In genomic region chr4:26422084-26422483, GRCm38 (mm10) we compare ENCODE assay signal across 25 mouse cellular contexts.
DNase-seq lines count a peak whose midpoint lies in the region; ATAC-seq and TF ChIP-seq lines count a peak whose summit lies in the region.
"Had no signal": no experiment of that assay in that cellular context is flagged by ENCODE, and none has a peak within 500 bp of the region (broad histone marks: within the 10 kb centered on the region; RNA-seq: fewer than 3 reads in every experiment).

No protein-coding gene starts in this region.

- no peaks in the 10 kb centered on the region for H3K36me3 ChIP-seq in kidney, embryonic 15.5 days
- no peaks in the 10 kb centered on the region for H3K36me3 ChIP-seq in liver, postnatal 0 days (replicated peaks; ENCODE audit: insufficient read depth, low read length)
- H3K36me3 ChIP-seq: forebrain, embryonic 10.5 days; heart, embryonic 13.5 days had no signal

- H3K27ac ChIP-seq in kidney, embryonic 15.5 days, result no peak overlapping the region
- no peak overlapping the region for H3K27ac ChIP-seq in liver, postnatal 0 days (ENCODE audit: low read depth)
- H3K27ac ChIP-seq: forebrain, embryonic 10.5 days; forebrain, embryonic 13.5 days; heart, embryonic 13.5 days; hindbrain, embryonic 14.5 days; hindbrain, postnatal 0 days had no signal

- no peaks in the 10 kb centered on the region for H3K9me3 ChIP-seq in kidney, embryonic 15.5 days (replicated peaks)
- H3K9me3 ChIP-seq in liver, postnatal 0 days (ENCODE audit: low read length), result no peaks in the 10 kb centered on the region
- H3K9me3 ChIP-seq: forebrain, embryonic 13.5 days had no signal

- no peaks in the 10 kb centered on the region for H3K27me3 ChIP-seq in kidney, embryonic 15.5 days
- no peaks in the 10 kb centered on the region for H3K27me3 ChIP-seq in liver, postnatal 0 days (ENCODE audit: insufficient read depth, low read length)
- H3K27me3 ChIP-seq: forebrain, embryonic 13.5 days; heart, embryonic 13.5 days had no signal

- no peak for TF ChIP-seq EP300 in liver, postnatal 0 days (IDR thresholded peaks at IDR 0.05; ENCODE audit: low read depth)

- no peak overlapping the region for H3K9ac ChIP-seq in kidney, embryonic 15.5 days
- no peak overlapping the region for H3K9ac ChIP-seq in liver, postnatal 0 days (replicated peaks)
- H3K9ac ChIP-seq: forebrain, embryonic 13.5 days; heart, embryonic 13.5 days; hindbrain, embryonic 14.5 days had no signal

- 0 out of 2 replicates have a peak, but pooled peaks have one; percentile 40 for ATAC-seq in kidney, embryonic 15.5 days (replicated peaks; ENCODE audit: low FRiP score)
- no peak for ATAC-seq in liver, postnatal 0 days
- ATAC-seq: activated CD4-positive, CD25-positive, alpha-beta regulatory T cell, adult 4 months; CD4-positive, CD25-positive, alpha-beta regulatory T cell, adult 4 months; forebrain, embryonic 13.5 days; forebrain, embryonic 16.5 days; hindbrain, postnatal 0 days; inflammation-experienced regulatory T-cells, adult 6 months had no signal

- no peak for TF ChIP-seq CTCF in liver, postnatal 0 days (IDR thresholded peaks at IDR 0.05; ENCODE audit: low read depth)

- DNase-seq in kidney, postnatal 25 days, result no peak
- DNase-seq in R1 (ENCODE audit: low read depth, low spot score), result peak; percentile 3
- DNase-seq in forelimb bud, embryonic 11.5 days (ENCODE audit: low read depth, low spot score), result peak; percentile 27
- DNase-seq in mesoderm, embryonic 11.5 days (ENCODE audit: low read depth, low spot score), result peak; percentile 5
- no peak for DNase-seq in liver, postnatal 0 days
- DNase-seq: adrenal gland, adult 8-10 months; adrenal gland, postnatal 25 days; cerebellum, adult 11-12 months; cerebellum, adult 8-10 months; cerebellum, postnatal 10 days; cerebellum, postnatal 36 days; gastrocnemius, postnatal 25 days; heart, adult 18-20 months; heart, postnatal 14 days; heart, postnatal 4 days had no signal

- H3K4me2 ChIP-seq in kidney, embryonic 15.5 days, result no peak overlapping the region
- H3K4me2 ChIP-seq in liver, postnatal 0 days (ENCODE audit: low read depth, low read length), result no peak overlapping the region
- H3K4me2 ChIP-seq: forebrain, embryonic 13.5 days; heart, embryonic 13.5 days; hindbrain, embryonic 14.5 days had no signal

- no peak overlapping the region for H3K4me3 ChIP-seq in kidney, embryonic 15.5 days (replicated peaks)
- no peak overlapping the region for H3K4me3 ChIP-seq in liver, postnatal 0 days (ENCODE audit: low read depth, low read length)
- H3K4me3 ChIP-seq: forebrain, embryonic 10.5 days; forebrain, embryonic 13.5 days; heart, embryonic 13.5 days had no signal

- no peaks in the 10 kb centered on the region for H3K4me1 ChIP-seq in kidney, embryonic 15.5 days
- no peaks in the 10 kb centered on the region for H3K4me1 ChIP-seq in liver, postnatal 0 days (ENCODE audit: insufficient read depth)
- H3K4me1 ChIP-seq: forebrain, embryonic 10.5 days; forebrain, embryonic 13.5 days; heart, embryonic 13.5 days had no signal

Comparison
In these comparisons a context has a peak if more than half of its experiments do, and no peak if none do; other contexts are left out.
1. DNase-seq: peak in R1 (single experiment), forelimb bud, embryonic 11.5 days (single experiment) and mesoderm, embryonic 11.5 days (single experiment); none in kidney, postnatal 25 days (0 of 2) and liver, postnatal 0 days (single experiment).